Mouse (Mus musculus): ENCODE results near the gene Cfh. TPM values are rescaled to one million over a fixed set of nuclear protein-coding genes. Genes with fewer than 3 reads are reported as not detected.
"Not testable (repeated sequence)": the region's sequence is repeated elsewhere in the genome, so short reads cannot be mapped to it uniquely, and the experiment has no call there.

Gene Cfh
- polyA plus RNA-seq (2016; fragmentation: Nextera tagmentation; extraction: Ambion mirVana): 2.2 and 2.3 TPM in 2 replicates

DNA sequence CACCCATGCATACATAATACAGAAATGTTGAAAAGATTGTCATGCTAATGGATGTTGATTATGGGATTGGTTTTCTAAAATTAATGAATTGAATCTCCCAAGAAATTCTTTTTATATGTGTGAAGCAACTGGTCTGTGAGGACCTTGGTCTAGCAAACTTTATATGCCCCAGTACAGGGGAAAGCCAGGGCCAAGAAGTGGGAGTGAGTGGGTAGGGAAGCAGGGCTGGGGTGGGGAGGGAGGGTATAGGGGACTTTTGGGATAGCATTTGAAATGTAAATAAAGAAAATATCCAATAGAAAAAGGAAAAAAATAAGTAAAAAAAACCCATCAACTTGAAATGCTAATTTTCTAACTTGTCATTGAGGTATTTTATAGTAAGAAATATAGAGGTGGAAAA lies at the start of gene Cfh:
Cfh (minus strand) TSS at position 101 of the 400 bp plus-strand sequence.
- not testable (repeated sequence) for H3K27me3 ChIP-seq (ENCODE audit: insufficient read depth, poor library complexity, severe bottlenecking); H3K36me3 ChIP-seq; H3K9me3 ChIP-seq; H3K4me1 ChIP-seq (replicated peaks); DNase-seq (ENCODE audit: low spot score); H3K27ac ChIP-seq; H3K4me3 ChIP-seq

DNA sequence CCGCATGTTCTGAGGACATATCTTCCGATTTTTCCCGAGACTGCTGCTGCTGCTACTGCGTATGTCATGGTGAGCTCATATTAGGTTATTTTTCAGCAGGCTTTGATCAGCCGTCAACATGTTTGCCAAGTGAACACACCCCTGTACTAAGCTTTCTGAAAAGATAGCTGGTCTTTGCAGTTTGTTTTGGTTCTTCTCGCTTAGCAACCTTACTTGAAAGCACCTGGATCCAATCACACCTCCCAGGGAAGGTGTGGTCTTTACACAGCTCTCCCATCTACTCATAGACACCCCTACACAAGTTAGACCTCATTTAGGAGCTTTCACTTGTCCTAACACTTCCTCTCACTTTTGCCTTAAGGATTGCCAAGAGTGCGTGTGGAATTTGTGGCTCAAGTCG lies 43.1 kb upstream of the Cfh start:
- WGBS: 82% methylated on average over 8 of the region's 8 CpGs
- no peaks in the 10 kb centered on the region for H3K36me3 ChIP-seq
- H3K27ac ChIP-seq: no peak overlapping the region
- H3K27me3 ChIP-seq (ENCODE audit: insufficient read depth, poor library complexity, severe bottlenecking): no peaks in the 10 kb centered on the region
- H3K9me3 ChIP-seq: no peaks in the 10 kb centered on the region
- H3K4me1 ChIP-seq (replicated peaks): no peaks in the 10 kb centered on the region
- DNase-seq (ENCODE audit: low spot score): no peak
- no peak overlapping the region for H3K4me3 ChIP-seq

DNA sequence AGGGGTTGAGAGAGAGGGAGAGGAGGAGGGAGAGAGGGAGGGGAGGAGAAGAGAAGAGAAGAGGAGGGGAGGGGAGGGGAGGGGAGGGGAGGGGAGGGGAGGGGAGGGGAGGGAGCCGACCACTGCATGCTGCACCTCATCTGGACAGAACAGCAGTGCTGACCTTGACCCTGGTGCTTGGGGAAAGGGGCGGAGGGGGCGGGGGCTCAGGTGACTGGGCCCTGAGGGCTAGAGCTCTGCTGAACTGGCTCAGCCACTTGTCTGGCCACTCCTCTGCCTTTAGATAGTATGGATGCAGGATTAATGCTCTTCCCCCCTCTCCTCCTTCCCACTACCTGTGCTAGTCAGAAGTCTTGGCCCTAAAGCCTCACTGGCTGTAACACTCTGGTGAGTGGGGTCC lies 41.7 kb upstream of the Cfh start:
- no peak overlapping the region for H3K27ac ChIP-seq
- whole genome bisulfite sequencing: 51% methylated on average over 3 of the region's 3 CpGs

DNA sequence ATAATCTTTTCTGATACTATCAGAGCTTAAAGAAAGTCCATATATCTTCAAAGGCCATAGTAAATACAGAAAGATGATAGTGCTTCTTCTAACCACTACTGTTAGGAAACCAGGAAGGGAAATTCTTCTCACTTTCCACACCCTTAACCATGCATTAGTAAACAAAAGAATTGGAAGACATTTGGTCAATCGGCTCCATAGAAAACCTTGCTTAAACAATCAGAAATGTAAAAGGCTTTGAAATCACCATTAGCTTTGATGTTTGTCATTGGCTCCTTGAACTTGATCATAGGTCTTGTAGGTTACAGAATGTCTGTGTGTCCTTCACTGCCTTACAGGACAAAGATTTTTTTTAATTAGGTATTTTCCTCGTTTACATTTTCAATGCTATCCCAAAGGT lies 21.8 kb upstream of the Cfh start:
- Histone ChIP-seq H3K9me3 (0 out of 2 replicates have a peak, but pooled peaks cover under 1% of the 10 kb centered on the region), H3K27me3 (ENCODE audit: insufficient read depth, poor library complexity, severe bottlenecking) (no peaks in the 10 kb centered on the region), H3K27ac (no peak overlapping the region), H3K4me1 (replicated peaks) (no peaks in the 10 kb centered on the region), H3K36me3 (no peaks in the 10 kb centered on the region), H3K4me3 (no peak overlapping the region)
- WGBS: 82% methylated on average over 2 of the region's 2 CpGs
- DNase-seq (ENCODE audit: low spot score): no peak

More for the DNA sequence above, 41.7 kb upstream of the Cfh start:
- Histone ChIP-seq H3K36me3 (no peaks in the 10 kb centered on the region), H3K4me3 (no peak overlapping the region), H3K27me3 (ENCODE audit: insufficient read depth, poor library complexity, severe bottlenecking) (no peaks in the 10 kb centered on the region), H3K4me1 (replicated peaks) (no peaks in the 10 kb centered on the region), H3K9me3 (no peaks in the 10 kb centered on the region)
- no peak for DNase-seq (ENCODE audit: low spot score)

DNA sequence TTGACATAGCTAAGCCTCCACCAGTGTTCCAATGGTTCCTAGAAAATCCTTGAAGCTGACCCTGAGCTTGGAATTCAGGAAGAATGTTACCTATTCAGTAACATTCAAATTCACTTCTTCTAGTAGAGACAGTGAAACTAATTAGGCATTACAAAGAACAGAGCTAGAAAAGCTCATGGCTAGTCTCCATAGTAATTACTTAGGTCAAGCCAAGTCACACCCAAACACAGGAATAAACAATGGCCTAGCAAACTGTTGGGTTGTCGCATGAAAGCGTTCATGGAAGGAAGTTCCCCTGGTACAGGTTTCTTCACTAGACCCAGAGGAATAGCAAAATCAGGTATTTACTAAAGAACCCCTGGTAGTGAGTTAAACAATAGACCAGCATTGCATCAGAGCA lies 4.9 kb upstream of the Cfh start:
- not testable (repeated sequence) for H3K27ac ChIP-seq; H3K4me1 ChIP-seq (replicated peaks); H3K4me3 ChIP-seq; H3K27me3 ChIP-seq (ENCODE audit: insufficient read depth, poor library complexity, severe bottlenecking); DNase-seq (ENCODE audit: low spot score); H3K9me3 ChIP-seq; H3K36me3 ChIP-seq
- 81% methylated on average over 2 of the region's 2 CpGs for WGBS

DNA sequence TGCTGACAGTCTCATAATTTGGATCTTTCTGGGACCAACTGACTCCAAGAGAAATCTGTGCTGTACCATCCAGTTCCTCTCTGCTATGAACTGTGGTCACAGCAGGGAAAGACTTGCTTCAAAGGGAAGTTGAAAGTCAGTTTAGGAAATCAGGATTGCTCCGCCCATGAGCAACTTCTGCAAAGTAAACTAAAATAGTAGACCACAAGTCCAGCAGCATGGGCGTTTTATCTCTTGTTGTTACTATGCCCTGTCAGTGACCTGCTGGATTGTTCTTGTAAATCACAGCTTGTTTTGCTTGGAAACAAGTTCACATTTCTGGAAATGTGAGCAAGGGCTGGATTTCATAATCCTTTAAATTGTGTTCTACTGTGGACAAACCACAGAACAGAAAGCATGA lies 356 bp downstream of the Cfh start:
- no peaks in the 10 kb centered on the region for H3K9me3 ChIP-seq
- no peak overlapping the region for H3K27ac ChIP-seq
- DNase-seq (ENCODE audit: low spot score): no peak
- no peak overlapping the region for H3K4me3 ChIP-seq
- 57% methylated on average over 2 of the region's 2 CpGs for WGBS
- H3K4me1 ChIP-seq (replicated peaks): no peaks in the 10 kb centered on the region
- H3K36me3 ChIP-seq: no peaks in the 10 kb centered on the region
- no peaks in the 10 kb centered on the region for H3K27me3 ChIP-seq (ENCODE audit: insufficient read depth, poor library complexity, severe bottlenecking)

DNA sequence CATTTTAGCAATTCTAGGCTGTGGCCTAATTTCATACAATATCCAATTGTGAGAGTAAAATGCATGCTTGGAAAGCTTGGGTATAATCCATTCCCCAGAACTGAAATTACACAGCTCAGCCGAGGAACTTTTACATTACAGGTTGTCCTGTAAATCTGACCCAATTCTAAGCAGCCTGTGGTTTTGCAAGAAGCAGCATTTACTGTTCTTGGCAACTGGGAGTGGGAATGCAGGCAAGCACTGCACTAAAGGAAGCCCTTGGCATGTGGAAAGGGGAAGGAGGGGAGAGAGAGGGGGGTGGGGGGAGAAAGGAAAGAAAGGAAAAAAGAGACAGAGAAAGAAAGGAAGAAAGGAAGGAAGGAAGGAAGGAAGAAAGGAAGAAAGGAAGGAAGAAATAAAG lies 3.4 kb downstream of the Cfh start:
- no peaks in the 10 kb centered on the region for H3K36me3 ChIP-seq
- DNase-seq (ENCODE audit: low spot score): no peak
- H3K27me3 ChIP-seq (ENCODE audit: insufficient read depth, poor library complexity, severe bottlenecking): no peaks in the 10 kb centered on the region
- H3K27ac ChIP-seq: no peak overlapping the region
- H3K4me3 ChIP-seq: no peak overlapping the region
- 87% methylated on average over 1 of the region's 1 CpGs for WGBS
- no peaks in the 10 kb centered on the region for H3K9me3 ChIP-seq
- no peaks in the 10 kb centered on the region for H3K4me1 ChIP-seq (replicated peaks)

DNA sequence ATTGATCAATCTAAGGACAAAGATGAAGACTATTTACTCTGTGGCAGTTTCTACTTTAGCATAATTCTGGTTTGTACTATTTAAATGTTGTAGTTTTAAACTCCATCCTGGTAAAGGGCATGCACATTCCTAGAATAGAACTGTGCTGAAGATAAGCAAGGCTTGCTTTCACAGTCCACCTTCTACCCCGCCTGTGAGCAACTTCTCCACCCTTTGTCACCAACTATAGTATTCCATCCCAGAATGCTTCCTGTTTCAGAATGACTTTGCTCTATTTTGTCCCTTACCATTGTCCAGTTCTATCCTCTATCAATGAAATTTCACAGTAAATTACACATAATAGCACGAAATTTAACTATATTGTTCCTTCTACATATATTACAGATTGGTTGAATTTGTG lies 8.1 kb downstream of the Cfh start:
- H3K4me3 ChIP-seq: no peak overlapping the region
- H3K36me3 ChIP-seq: no peaks in the 10 kb centered on the region
- no peaks in the 10 kb centered on the region for H3K27me3 ChIP-seq (ENCODE audit: insufficient read depth, poor library complexity, severe bottlenecking)
- H3K4me1 ChIP-seq (replicated peaks): no peaks in the 10 kb centered on the region
- no peak overlapping the region for H3K27ac ChIP-seq
- H3K9me3 ChIP-seq: no peaks in the 10 kb centered on the region
- DNase-seq (ENCODE audit: low spot score): no peak
- WGBS: 70% methylated on average over 2 of the region's 2 CpGs

DNA sequence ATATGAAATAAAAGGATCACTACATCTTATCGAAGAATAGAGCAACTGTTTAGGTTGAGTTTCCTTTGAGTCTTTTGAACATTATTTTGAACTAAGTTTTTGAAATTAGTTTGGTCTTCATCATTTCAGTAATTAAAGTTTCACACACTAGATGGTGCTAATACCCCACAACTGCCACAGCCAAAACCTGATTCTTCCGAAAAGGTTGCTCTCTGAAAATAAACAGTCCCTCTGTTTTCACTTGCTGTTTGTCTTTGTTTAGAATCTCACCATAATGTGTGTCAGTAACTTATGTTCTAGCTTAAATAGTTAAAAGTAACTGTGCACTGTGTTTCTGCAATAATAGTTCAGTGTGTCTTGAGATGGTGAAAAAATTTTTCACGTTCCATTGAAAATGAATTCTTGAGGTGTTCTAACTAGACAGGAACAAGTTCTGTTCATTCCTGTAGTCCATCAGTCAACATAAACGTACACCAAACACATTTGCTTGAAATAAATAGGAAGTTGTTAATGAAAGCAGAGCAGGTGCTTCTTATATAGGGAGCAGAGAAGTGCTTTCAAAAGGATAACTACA lies 11.9 kb downstream of the Cfh start:
- 53% methylated on average over 4 of the region's 4 CpGs for WGBS
- Histone ChIP-seq H3K4me3 (no peak overlapping the region), H3K4me1 (replicated peaks) (no peaks in the 10 kb centered on the region), H3K36me3 (no peaks in the 10 kb centered on the region), H3K27me3 (ENCODE audit: insufficient read depth, poor library complexity, severe bottlenecking) (no peaks in the 10 kb centered on the region), H3K9me3 (no peaks in the 10 kb centered on the region), H3K27ac (no peak overlapping the region)
- DNase-seq (ENCODE audit: low spot score): no peak

DNA sequence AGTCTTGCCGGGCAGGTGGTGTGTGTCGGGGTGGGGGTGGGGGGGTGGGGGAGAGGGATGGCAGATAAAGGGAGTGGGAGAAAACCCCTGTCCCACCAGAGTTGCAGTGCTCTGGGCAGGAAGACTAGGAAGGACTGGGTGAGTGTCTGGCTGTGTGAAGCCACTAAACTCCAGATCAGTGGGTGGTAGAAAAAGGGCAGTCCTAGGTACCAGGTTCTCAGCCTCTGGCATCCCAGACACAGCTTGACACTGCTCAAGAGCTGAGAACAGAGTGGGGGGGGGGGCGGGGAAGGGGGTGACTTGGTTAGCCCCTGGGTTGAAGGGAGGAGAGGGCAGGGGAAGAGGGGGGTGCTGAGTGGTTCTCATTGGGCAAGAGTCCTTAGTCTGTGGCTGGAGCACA lies 24.6 kb downstream of the Cfh start:
- 76% methylated on average over 3 of the region's 3 CpGs for WGBS
- DNase-seq (ENCODE audit: low spot score): no peak
- H3K27ac ChIP-seq: no peak overlapping the region

DNA sequence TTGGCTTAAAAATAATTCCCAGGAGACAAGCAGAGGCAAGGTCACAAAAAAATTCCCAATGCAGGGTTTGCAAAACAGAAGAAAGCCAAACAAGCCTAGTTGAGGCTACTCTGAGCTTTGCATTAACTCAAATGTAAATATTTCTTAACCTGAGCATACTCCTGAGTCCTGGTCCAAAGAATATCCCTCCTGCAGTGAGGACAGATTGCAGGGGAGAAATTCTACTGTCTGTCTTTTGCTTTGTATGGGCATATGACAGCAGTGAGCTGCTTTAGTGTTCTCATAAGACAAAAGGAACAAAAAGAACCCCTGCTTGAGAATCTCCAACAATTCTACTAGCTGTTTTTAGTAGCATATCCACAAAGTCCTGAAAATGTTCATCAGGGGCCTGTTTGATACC lies 114.1 kb downstream of the Cfh start:
- Histone ChIP-seq H3K36me3 (no peaks in the 10 kb centered on the region), H3K4me1 (replicated peaks) (no peaks in the 10 kb centered on the region), H3K27ac (no peak overlapping the region), H3K9me3 (no peaks in the 10 kb centered on the region), H3K4me3 (no peak overlapping the region), H3K27me3 (ENCODE audit: insufficient read depth, poor library complexity, severe bottlenecking) (no peaks in the 10 kb centered on the region)
- DNase-seq (ENCODE audit: low spot score): no peak

More for the DNA sequence above, 24.6 kb downstream of the Cfh start:
- no peak overlapping the region for H3K4me3 ChIP-seq
- H3K27me3 ChIP-seq (ENCODE audit: insufficient read depth, poor library complexity, severe bottlenecking): no peaks in the 10 kb centered on the region
- no peaks in the 10 kb centered on the region for H3K4me1 ChIP-seq (replicated peaks)
- no peaks in the 10 kb centered on the region for H3K9me3 ChIP-seq
- H3K36me3 ChIP-seq: no peaks in the 10 kb centered on the region

Other genes with a start within 250 kb of the Cfh start
- gene Kcnt2, start 62.4 kb upstream of the Cfh start, polyA plus RNA-seq (2016; fragmentation: Nextera tagmentation; extraction: Ambion mirVana): 1.0 and 1.1 TPM in 2 replicates